Mouse (Mus musculus) embryonic stem cell, embryonic (primary cell): Measurements from ENCODE around the gene Bik.

ENCODE experiments used
- CTCF ChIA-PET, 4 experiments: fragments of 300-600 bp in 2 of 4; fragments of 350-600 bp in 2 of 4; sonication (Branson Sonifier 250); formaldehyde crosslinking; loops; one replicate each; lab custom pipeline; 2022; ENCODE audit warnings: inconsistent platforms in 2 of 4; lab: Charles Lee
- POLR2A ChIA-PET, 4 experiments: fragments of 300-600 bp in 2 of 4; fragments of 350-600 bp in 2 of 4; sonication (Branson Sonifier 250); formaldehyde crosslinking; loops; one replicate each; lab custom pipeline; 2022; ENCODE audit warnings: antibody characterized with exemption in 4 of 4, inconsistent platforms in 1 of 4; lab: Charles Lee

Bik gene

GRCm38 (mm10) chr15:83499211-83499755, 27.4 kb upstream of the Bik start:
- CTCF ChIA-PET = interaction anchor here in 3 of 4 experiments (0.6 to 2.9 kb wide), 11 partner anchors 15 to 201 kb away, joined by 3 to 20 read pairs (median 9); partner anchors contain the start of gene Pacsin2 (in 1 of the 3)
- POLR2A ChIA-PET = interaction anchor here (0.6 to 2.2 kb wide), 8 partner anchors 8 to 685 kb away, joined by 3 to 14 read pairs (median 3); partner anchors contain the start of gene Poldip3 (in 1 of the 4)

GRCm38 (mm10) chr15:83500352-83500751, 26.3 kb upstream of the Bik start:
- CTCF ChIA-PET = interaction anchor here (0.6 to 2.9 kb wide), 94 partner anchors 9 to 458 kb away, joined by 3 to 22 read pairs (median 4); partner anchors contain the start of genes Pacsin2 (in 3 of the 4), Bik (in 2 of the 4), Ttll1 (in 2 of the 4) and Scube1 (in 1 of the 4)

DNA sequence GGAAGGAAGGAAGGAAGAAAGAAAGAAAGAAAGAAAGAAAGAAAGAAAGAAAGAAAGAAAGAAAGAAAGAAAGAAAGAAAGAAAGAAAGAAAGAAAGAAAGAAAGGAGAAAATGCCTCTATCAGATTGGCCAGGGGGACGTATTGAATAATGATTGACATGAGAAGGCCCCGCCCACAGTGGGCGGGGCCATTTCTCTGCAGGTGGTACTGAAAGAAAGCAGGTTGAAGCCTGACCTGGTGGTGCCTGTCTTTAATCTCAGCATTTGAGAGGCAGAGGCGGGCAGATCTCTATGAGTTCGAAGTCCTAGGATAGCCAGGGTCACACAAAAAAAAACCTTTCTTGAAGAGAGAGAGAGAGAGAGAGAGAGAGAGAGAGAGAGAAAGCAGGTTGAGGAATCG, 25.2 kb upstream of the Bik start:
- ChIA-PET CTCF (interaction anchor here (0.5 to 2.9 kb wide), 31 partner anchors 9 to 608 kb away, joined by 3 to 19 read pairs (median 4); partner anchors contain the start of genes Pacsin2 (in 2 of the 4) and Ttll1 (in 1 of the 4)), POLR2A (interaction anchor here (0.7 to 4.0 kb wide), 13 partner anchors 9 to 352 kb away, joined by 3 to 23 read pairs (median 4); partner anchors contain the start of genes Pacsin2 (in 1 of the 4), Poldip3 (in 1 of the 4) and Ttll1 (in 1 of the 4))

More at GRCm38 (mm10) chr15:83500352-83500751, 26.3 kb upstream of the Bik start:
- POLR2A ChIA-PET = interaction anchor here (0.6 to 2.2 kb wide), 26 partner anchors 9 to 351 kb away, joined by 3 to 14 read pairs (median 4); partner anchors contain the start of genes Pacsin2 (in 2 of the 4), Poldip3 (in 2 of the 4), A4galt (in 1 of the 4) and Bik (in 1 of the 4)

- ChIA-PET CTCF (interaction anchor here (0.6 to 2.3 kb wide), 23 partner anchors 8 to 564 kb away, joined by 3 to 22 read pairs (median 3); no protein-coding TSS in a partner anchor), POLR2A (interaction anchor here in 3 of 4 experiments (0.6 to 2.1 kb wide), 13 partner anchors 8 to 1789 kb away, joined by 3 to 17 read pairs (median 3); partner anchors contain the start of genes Poldip3 (in 2 of the 3), Mcat (in 1 of the 3) and Tspo (in 1 of the 3))
Observed at GRCm38 (mm10) chr15:83509950-83510804, 16.5 kb upstream of the Bik start.

DNA sequence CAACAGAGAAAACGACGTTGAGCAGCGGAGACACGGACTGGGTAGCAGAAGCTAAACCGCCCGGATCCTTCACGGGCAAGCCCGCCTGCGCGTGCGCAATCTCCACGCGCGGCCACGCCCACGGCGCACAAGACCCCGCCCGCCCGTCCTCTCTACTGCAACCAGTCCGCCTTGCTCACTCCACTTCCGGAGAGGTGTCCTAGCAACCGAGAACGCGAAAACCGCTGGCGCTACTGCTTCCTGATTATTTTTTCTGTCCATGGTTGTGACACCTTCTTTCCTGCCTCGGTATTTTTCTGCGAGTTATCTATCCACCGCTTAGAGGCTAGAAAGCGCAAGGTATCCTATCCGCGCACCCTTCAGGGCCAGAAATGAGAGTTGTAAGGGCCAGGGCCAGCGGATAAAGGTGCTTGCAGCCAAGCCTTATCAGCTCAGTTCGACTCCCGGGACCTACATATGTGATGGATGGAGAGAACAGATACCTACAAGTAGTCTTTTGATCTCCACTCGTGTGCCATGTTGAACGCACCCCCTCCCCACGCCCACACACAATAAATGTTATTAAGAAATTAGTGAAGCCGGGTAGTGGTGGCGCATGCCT, 15.8 kb upstream of the Bik start, which contains the start of gene Ttll1:
TSS of gene Ttll1 (minus strand) at position 89 of the 601 bp plus-strand sequence.
- CTCF ChIA-PET = interaction anchor here in 3 of 4 experiments (0.5 to 2.3 kb wide), 17 partner anchors 8 to 563 kb away, joined by 3 to 22 read pairs (median 3); no protein-coding TSS in a partner anchor

GRCm38 (mm10) chr15:83512489-83513281, 14.0 kb upstream of the Bik start:
- CTCF ChIA-PET = interaction anchor here (0.5 to 2.4 kb wide), 22 partner anchors 8 to 819 kb away, joined by 3 to 11 read pairs (median 3); partner anchors contain the start of gene Bik (in 1 of the 4)
- POLR2A ChIA-PET = interaction anchor here (0.6 to 1.7 kb wide), 32 partner anchors 9 to 1845 kb away, joined by 3 to 15 read pairs (median 4); partner anchors contain the start of genes Bik (in 2 of the 4), Poldip3 (in 2 of the 4), A4galt (in 1 of the 4) and Pacsin2 (in 1 of the 4)

More for the DNA sequence above, 15.8 kb upstream of the Bik start, which contains the start of gene Ttll1:
- POLR2A ChIA-PET = interaction anchor here in 3 of 4 experiments (0.5 to 2.1 kb wide), 13 partner anchors 9 to 1790 kb away, joined by 3 to 17 read pairs (median 3); partner anchors contain the start of gene Poldip3 (in 2 of the 3)

GRCm38 (mm10) chr15:83515018-83515417, 11.6 kb upstream of the Bik start:
- ChIA-PET POLR2A (no interaction called here), CTCF (interaction anchor here in 1 of 4 experiments (0.6 kb wide), 1 partner anchor 190 kb away, joined by 3 read pairs; no protein-coding TSS in a partner anchor)

- ChIA-PET CTCF (interaction anchor here (0.6 to 2.1 kb wide), 12 partner anchors 8 to 1011 kb away, joined by 3 to 5 read pairs (median 3); partner anchors contain the start of gene Ttll1 (in 2 of the 4)), POLR2A (interaction anchor here in 3 of 4 experiments (0.6 to 1.5 kb wide), 4 partner anchors 28 to 369 kb away, joined by 3 to 4 read pairs (median 3); partner anchors contain the start of gene Poldip3 (in 2 of the 3))
Observed at GRCm38 (mm10) chr15:83518215-83519048, 8.2 kb upstream of the Bik start.

DNA sequence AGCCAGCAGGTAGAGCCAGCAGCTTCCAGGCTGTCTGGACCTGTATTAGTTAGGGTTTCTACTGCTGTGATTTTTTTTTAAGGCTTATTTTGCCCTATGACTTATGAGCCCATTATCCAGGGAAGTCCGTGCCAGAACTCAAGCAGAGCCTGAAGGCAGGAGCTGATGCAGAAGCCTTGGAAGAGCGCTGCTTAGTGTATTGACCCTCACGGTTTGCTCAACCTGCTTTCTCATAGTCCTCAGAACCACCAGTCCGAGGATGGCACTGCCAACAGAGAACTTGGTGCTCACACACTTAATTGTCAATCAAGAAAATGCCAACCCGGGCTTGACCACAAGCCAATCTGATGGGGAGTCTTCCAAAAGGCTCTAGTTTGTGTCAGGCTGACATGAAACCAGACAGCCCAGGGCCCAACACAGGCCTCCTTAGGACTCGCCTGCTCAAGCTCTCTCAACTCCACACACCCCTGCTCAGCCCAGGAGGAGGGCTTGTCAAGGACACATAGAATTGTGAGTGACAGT, 5.7 kb upstream of the Bik start:
- POLR2A ChIA-PET = no interaction called here
- CTCF ChIA-PET = interaction anchor here in 2 of 4 experiments (0.6 to 1.2 kb wide), 2 partner anchors 20 to 39 kb away, joined by 3 read pairs; no protein-coding TSS in a partner anchor

DNA sequence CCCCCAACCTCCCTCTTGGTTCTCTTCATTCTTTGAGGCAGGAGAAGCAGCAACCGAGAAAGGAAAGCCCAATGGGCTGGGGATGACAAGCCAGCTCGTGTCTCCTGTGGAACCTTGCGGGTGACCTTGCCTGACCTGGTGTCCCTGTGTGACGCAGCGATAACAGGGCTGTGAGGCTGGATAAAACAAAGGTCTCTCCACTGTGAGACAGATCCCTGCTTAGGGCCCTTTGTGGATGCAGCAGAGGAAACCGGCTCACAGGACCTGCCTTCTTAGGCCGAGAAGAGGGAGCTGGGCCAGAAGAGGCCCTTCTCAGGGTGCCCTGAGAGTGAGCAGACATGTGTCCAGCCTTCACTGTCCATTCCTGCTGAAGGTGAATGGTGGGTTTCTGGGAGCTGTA, 3.5 kb upstream of the Bik start:
- CTCF ChIA-PET = interaction anchor here in 2 of 4 experiments (0.6 to 0.7 kb wide), 2 partner anchors 23 to 336 kb away, joined by 3 to 4 read pairs; no protein-coding TSS in a partner anchor
- POLR2A ChIA-PET = interaction anchor here in 3 of 4 experiments (0.7 to 1.5 kb wide), 6 partner anchors 10 to 374 kb away, joined by 3 to 5 read pairs (median 4); partner anchors contain the start of genes Poldip3 (in 2 of the 3) and Ttll1 (in 1 of the 3)

DNA sequence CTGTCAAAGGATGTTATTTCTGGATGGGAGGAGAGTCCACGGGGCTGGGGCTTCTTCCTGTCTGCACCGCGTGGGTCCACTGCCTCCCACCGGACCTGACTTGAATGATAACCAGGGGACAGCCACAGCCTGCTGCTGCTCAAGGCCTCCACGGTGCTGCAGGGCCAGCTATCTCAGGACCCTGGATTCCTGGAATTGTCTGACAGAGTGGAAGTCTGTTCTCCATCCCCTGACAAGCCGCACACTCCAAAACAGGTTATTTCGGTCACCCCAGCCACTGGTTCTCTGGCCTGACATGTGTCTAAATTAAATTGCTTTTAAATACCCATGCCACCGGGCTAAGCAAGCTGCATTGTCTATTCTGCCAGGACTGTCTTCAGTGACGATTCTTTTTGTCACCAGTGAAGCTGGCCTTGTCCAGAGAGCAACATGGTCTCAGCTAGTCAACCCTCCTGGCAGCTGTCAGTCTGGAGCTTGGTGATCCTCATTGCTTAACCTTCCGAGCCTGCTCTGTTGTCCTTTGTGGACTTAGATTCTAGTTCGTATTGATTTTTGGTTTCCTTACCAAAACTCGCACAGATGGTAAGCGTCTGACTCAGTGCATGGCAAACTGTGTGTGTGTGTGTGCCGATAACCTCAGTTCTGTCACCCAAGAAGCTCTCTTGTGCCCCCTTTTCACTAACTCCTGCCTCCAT, 2.9 kb upstream of the Bik start:
- POLR2A ChIA-PET = interaction anchor here in 3 of 4 experiments (0.6 to 1.5 kb wide), 10 partner anchors 11 to 375 kb away, joined by 3 to 5 read pairs (median 3); partner anchors contain the start of genes Poldip3 (in 3 of the 3) and Ttll1 (in 1 of the 3)
- CTCF ChIA-PET = interaction anchor here (0.6 to 1.2 kb wide), 7 partner anchors 11 to 337 kb away, joined by 3 to 4 read pairs (median 3); partner anchors contain the start of gene Ttll1 (in 1 of the 4)

GRCm38 (mm10) chr15:83524333-83524729, 2.3 kb upstream of the Bik start:
- ChIA-PET POLR2A (interaction anchor here in 3 of 4 experiments (0.6 to 1.4 kb wide), 7 partner anchors 11 to 375 kb away, joined by 3 to 5 read pairs (median 3); partner anchors contain the start of genes Poldip3 (in 3 of the 3) and Ttll1 (in 1 of the 3)), CTCF (interaction anchor here (0.7 to 1.2 kb wide), 6 partner anchors 11 to 192 kb away, joined by 3 read pairs; partner anchors contain the start of gene Ttll1 (in 1 of the 4))

DNA sequence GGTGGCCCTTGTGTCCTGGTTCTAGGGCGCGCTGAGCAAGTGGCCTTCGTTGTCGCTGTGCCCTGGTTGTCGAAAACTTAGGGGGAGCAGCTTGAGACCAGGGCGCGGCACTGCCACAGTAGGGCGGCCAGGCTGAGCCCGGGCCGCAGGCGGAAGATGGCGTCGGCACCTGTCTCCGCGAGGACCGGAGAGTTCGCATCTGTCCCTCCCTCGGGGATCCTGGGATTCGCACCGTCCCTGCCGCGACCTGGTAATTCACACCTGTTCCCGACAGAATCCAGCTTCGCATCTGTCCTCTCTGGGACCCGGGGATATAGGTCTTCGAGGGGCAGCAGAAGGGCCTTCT, 403 bp downstream of the Bik start:
- ChIA-PET POLR2A (interaction anchor here in 2 of 4 experiments (0.6 to 4.0 kb wide), 11 partner anchors 8 to 378 kb away, joined by 3 to 10 read pairs (median 5); partner anchors contain the start of gene Poldip3 (in 1 of the 2)), CTCF (interaction anchor here in 3 of 4 experiments (0.6 to 1.6 kb wide), 5 partner anchors 27 to 1078 kb away, joined by 3 to 5 read pairs (median 3); no protein-coding TSS in a partner anchor)

GRCm38 (mm10) chr15:83527747-83528146, 1.1 kb downstream of the Bik start:
- ChIA-PET POLR2A (interaction anchor here in 3 of 4 experiments (0.6 to 4.0 kb wide), 11 partner anchors 10 to 378 kb away, joined by 3 to 10 read pairs (median 4); partner anchors contain the start of gene Poldip3 (in 2 of the 3)), CTCF (interaction anchor here in 3 of 4 experiments (0.6 to 1.6 kb wide), 3 partner anchors 15 to 1078 kb away, joined by 3 to 5 read pairs (median 5); no protein-coding TSS in a partner anchor)
